Mouse (Mus musculus) midbrain, postnatal 0 days (tissue): ENCODE measurements around the gene Fchsd2. TPM values are rescaled to one million over a fixed set of nuclear protein-coding genes. Genes with fewer than 3 reads are reported as not detected.

Source experiments
- ATAC-seq: fragments of 200-750 bp; cut with Nextera tagmentation; 2 replicates; pipeline ENCODE4 v1.8.0; 2017; ENCODE audit warnings: moderate number of reproducible peaks, mild to moderate bottlenecking, moderate TSS enrichment, moderate library complexity; ENCODE audit not compliant: low FRiP score
- DNase-seq: peaks from one replicate; pipeline ENCODE4 v3.0.0-alpha.2; 2015; ENCODE audit warnings: low spot score
- H3K27ac ChIP-seq: fragments of 300-500 bp; sonication (generic); 2 replicates; pipeline ENCODE4 v1.5.1; 2014; ENCODE audit warnings: low read depth, mild to moderate bottlenecking, low read length, mixed read lengths
- H3K27me3 ChIP-seq: fragments of 300-500 bp; sonication (generic); 2 replicates; pipeline ENCODE4 v1.6.1; 2014; ENCODE audit warnings: low read length, control low read depth, mixed read lengths; ENCODE audit not compliant: insufficient read depth
- H3K36me3 ChIP-seq: fragments of 300-500 bp; sonication (generic); 2 replicates; pipeline ENCODE4 v1.6.1; 2014; ENCODE audit warnings: low read length, control low read depth, mixed read lengths; ENCODE audit not compliant: insufficient read depth
- H3K4me1 ChIP-seq: fragments of 300-500 bp; sonication (generic); 2 replicates; pipeline ENCODE4 v1.6.1; 2014; ENCODE audit warnings: mild to moderate bottlenecking, control low read depth, antibody characterized with exemption, low read length, mixed read lengths; ENCODE audit not compliant: insufficient read depth
- H3K4me2 ChIP-seq: fragments of 300-500 bp; sonication (generic); 2 replicates; pipeline ENCODE4 v1.6.1; 2014; ENCODE audit warnings: low read depth, mild to moderate bottlenecking, low read length, mixed read lengths; ENCODE audit not compliant: poor library complexity, severe bottlenecking
- H3K4me3 ChIP-seq: fragments of 300-500 bp; sonication (generic); 2 replicates; pipeline ENCODE4 v1.5.1; 2014; ENCODE audit warnings: low read depth, mild to moderate bottlenecking, low read length, moderate library complexity
- H3K9ac ChIP-seq: fragments of 300-500 bp; sonication (generic); replicated peaks from 2 replicates; pipeline ENCODE4 v1.6.1; 2014; ENCODE audit warnings: mild to moderate bottlenecking, low read length, moderate library complexity, mixed read lengths; ENCODE audit not compliant: poor library complexity, severe bottlenecking
- H3K9me3 ChIP-seq: fragments of 300-500 bp; sonication (generic); 2 replicates; pipeline ENCODE4 v1.6.1; 2016; ENCODE audit warnings: low read length, control low read depth
- CTCF ChIP-seq: IDR thresholded peaks from 2 replicates; pipeline ENCODE4 v1.5.1; 2016; ENCODE audit warnings: antibody characterized with exemption, mild to moderate bottlenecking
- WGBS: fragments of 180-500 bp; shearing (Covaris S2); extraction: QIAGEN DNeasy Blood & Tissue Kit; methylation state at CpG from one replicate; pipeline ENCODE4 v1.1.7; 2014; 5-methylcytosine and 5-hydroxymethylcytosine counted together
- polyA plus RNA-seq: library from polyadenylated mRNA; unstranded; fragments of >200 nt; fragmentation: Nextera tagmentation; extraction: Ambion mirVana; gene quantifications from 2 replicates; pipeline ENCODE4 v1.2.1, GENCODE M21; 2015
- total RNA-seq: library from RNA; depleted of rRNA; stranded (reverse); fragments of >200 nt; gene quantifications from 2 replicates; pipeline ENCODE4 v1.2.3, GENCODE M21; 2014

Fchsd2 gene
- total and polyA plus RNA-seq, 2 experiments from 2014 or later = 39.2 to 55.7 TPM

DNA sequence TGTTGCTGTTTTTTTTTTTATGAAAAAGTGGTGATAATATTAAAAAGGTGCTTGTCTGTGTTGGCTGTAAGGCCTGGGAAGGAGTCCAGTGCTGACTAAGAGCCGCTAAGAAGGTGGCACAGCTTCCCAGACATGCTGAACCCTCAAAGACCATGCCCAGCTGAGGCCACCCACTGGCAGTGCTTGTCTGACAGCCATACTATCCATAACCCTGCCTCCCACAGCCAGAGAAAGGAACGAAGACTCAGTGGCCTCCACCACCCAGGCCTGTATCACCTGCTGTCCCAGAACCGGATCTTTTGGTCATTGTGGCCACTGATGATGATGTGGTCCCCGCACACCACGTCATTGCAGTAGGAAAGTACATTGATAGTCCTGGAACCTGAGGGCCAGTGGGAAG is 198.5 kb downstream of the Fchsd2 start:
- H3K4me1 ChIP-seq = no peaks in the 10 kb centered on the region
- H3K27me3 ChIP-seq = no peaks in the 10 kb centered on the region
- no peaks in the 10 kb centered on the region for H3K9me3 ChIP-seq
- ATAC-seq = no peak
- no peak overlapping the region for H3K27ac ChIP-seq
- WGBS = 80% methylated on average over 5 of the region's 5 CpGs
- no peak for TF ChIP-seq CTCF
- H3K4me3 ChIP-seq = no peak overlapping the region
- H3K9ac ChIP-seq = no peak overlapping the region
- no peak for DNase-seq
- H3K4me2 ChIP-seq = no peak overlapping the region
- H3K36me3 ChIP-seq = peaks cover 24% of the 10 kb centered on the region

DNA sequence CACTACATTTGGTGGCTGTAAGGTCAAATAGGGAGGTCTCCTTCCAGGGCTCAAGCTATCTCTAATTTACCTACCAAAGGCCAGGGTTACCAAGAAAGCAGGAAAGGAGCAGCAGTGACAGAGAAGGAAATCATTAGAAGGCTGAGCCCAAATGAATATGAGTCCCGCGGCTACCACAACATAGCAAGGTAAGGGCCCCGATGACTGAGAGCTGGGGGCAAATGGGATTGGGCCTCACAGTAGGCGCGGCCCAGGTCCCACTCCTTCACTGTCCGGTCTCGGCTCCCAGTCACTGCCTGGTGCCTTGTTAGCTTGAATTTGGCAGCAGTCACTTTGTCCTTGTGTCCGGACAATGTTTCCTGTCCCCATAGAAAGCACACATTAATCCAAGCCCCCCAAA is 199.0 kb downstream of the Fchsd2 start:
- no peak for DNase-seq
- no peak overlapping the region for H3K4me3 ChIP-seq
- H3K27ac ChIP-seq = no peak overlapping the region
- H3K27me3 ChIP-seq = no peaks in the 10 kb centered on the region
- no peak for TF ChIP-seq CTCF
- H3K9ac ChIP-seq = no peak overlapping the region
- H3K4me1 ChIP-seq = no peaks in the 10 kb centered on the region
- peaks cover 24% of the 10 kb centered on the region for H3K36me3 ChIP-seq
- no peaks in the 10 kb centered on the region for H3K9me3 ChIP-seq
- 90% methylated on average over 8 of the region's 8 CpGs for WGBS
- no peak for ATAC-seq
- no peak overlapping the region for H3K4me2 ChIP-seq

DNA sequence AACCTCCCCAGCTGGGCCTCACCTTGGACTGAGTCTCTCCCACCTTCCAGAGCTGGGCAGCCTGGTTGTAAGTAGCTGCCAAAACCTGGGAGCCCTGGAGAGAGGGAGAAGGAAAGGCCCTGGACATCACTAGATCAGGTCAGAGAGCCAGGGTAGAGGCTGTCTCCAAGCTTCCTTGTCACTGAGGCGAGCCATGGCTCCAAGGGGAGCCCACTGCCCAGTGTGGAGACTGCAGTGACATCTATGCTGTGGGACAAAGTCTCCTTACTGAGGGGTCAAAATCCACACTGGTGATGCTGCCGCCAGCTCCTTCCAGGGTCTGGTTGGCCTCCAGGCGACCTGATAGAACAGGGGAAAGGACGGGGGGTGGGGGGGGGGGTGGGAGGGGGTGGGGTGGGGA is 199.4 kb downstream of the Fchsd2 start:
- Histone ChIP-seq H3K36me3 (peaks cover 24% of the 10 kb centered on the region), H3K4me1 (peaks cover 4% of the 10 kb centered on the region; the same call in 1 of the 2 replicates), H3K27me3 (no peaks in the 10 kb centered on the region), H3K4me3 (no peak overlapping the region), H3K9me3 (no peaks in the 10 kb centered on the region), H3K9ac (no peak overlapping the region), H3K4me2 (no peak overlapping the region), H3K27ac (no peak overlapping the region)
- 91% methylated on average over 1 of the region's 4 CpGs for WGBS
- no peak for TF ChIP-seq CTCF
- DNase-seq (no peak), ATAC-seq (no peak)

DNA sequence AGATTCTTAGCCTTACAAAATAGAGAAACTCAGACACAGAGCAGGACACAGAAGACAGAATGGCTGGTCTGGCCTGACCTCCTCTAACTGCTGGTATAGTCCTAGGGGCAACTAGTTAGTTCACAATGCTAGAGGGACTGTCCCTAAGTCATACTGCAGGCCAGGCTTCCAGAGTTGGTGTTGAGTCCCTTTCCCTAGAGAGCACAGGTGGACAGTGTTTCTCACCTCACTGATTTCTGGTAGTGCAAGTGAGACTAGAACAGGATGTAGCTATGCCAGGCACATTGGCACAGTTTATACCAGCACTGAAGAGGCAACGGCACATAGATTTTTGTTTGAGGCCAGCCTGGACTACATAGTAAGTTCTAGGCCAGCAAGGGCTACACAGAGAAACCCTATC is 200.0 kb downstream of the Fchsd2 start:
- TF ChIP-seq CTCF = no peak
- peaks cover 5% of the 10 kb centered on the region; the same call in 1 of the 2 replicates for H3K4me1 ChIP-seq
- H3K27ac ChIP-seq = no peak overlapping the region
- H3K27me3 ChIP-seq = no peaks in the 10 kb centered on the region
- H3K4me2 ChIP-seq = no peak overlapping the region
- no peak overlapping the region for H3K9ac ChIP-seq
- H3K36me3 ChIP-seq = peaks cover 24% of the 10 kb centered on the region
- 100% methylated on average over 1 of the region's 1 CpGs for WGBS
- DNase-seq (no peak), ATAC-seq (no peak)
- H3K4me3 ChIP-seq = no peak overlapping the region
- no peaks in the 10 kb centered on the region for H3K9me3 ChIP-seq

DNA sequence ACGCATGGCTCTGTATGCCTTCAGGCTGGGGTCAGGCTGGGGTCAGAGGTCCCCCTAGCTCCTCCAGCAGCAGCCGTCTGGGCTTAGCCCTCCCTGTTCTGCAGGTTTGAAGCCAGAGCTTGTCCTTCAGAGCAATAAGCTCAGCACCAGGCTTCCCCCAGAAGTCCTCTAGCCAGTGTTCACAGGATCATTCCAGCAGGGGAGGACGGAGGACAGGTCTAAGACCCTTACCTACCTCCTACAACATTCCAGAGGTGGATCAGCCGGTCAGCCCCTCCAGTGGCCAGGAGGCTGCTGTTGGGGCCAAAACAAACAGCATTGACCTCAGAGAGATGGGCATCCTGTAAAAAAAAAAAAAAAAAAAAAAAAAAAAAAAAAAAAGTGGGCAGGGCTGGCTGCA is 200.5 kb downstream of the Fchsd2 start:
- H3K27ac ChIP-seq = no peak overlapping the region
- WGBS = 60% methylated on average over 4 of the region's 4 CpGs

DNA sequence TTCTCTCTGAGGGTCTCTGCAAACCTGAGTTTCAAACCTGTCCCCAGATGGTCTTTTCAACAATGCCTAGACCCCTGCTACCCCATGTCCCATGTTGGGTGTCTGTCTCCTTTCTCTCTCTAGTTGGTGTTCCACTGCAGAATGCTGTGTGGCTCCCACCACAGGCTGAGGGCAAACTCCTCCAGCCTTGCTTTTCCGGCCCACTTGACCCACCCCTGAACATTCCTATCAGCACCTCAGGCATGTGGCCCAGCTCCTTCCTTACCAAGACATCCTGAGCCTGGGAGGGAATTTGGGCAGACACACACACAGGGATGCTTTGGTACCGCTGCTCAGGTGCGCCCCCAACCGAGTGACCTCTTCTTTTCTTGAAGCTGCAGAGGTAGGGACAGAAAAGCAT is 200.9 kb downstream of the Fchsd2 start:
- no peak overlapping the region for H3K4me2 ChIP-seq
- no peaks in the 10 kb centered on the region for H3K9me3 ChIP-seq
- peaks cover 24% of the 10 kb centered on the region for H3K36me3 ChIP-seq
- WGBS = 63% methylated on average over 4 of the region's 4 CpGs
- no peaks in the 10 kb centered on the region for H3K27me3 ChIP-seq
- H3K4me3 ChIP-seq = no peak overlapping the region
- peaks cover 5% of the 10 kb centered on the region; the same call in 1 of the 2 replicates for H3K4me1 ChIP-seq
- ATAC-seq (no peak), DNase-seq (no peak)
- no peak for TF ChIP-seq CTCF
- no peak overlapping the region for H3K9ac ChIP-seq
- no peak overlapping the region for H3K27ac ChIP-seq

More for the DNA sequence above, 200.5 kb downstream of the Fchsd2 start:
- peaks cover 24% of the 10 kb centered on the region for H3K36me3 ChIP-seq
- TF ChIP-seq CTCF = no peak
- H3K4me2 ChIP-seq = no peak overlapping the region
- no peaks in the 10 kb centered on the region for H3K9me3 ChIP-seq
- DNase-seq (no peak), ATAC-seq (no peak)
- H3K4me1 ChIP-seq = peaks cover 5% of the 10 kb centered on the region; the same call in 1 of the 2 replicates
- no peak overlapping the region for H3K9ac ChIP-seq
- no peaks in the 10 kb centered on the region for H3K27me3 ChIP-seq
- H3K4me3 ChIP-seq = no peak overlapping the region
